Mouse (Mus musculus): ENCODE data around the gene Olfr1000.
A peak's percentile ranks its signal among the peaks of the same experiment; 100 is the strongest.
"Not testable (repeated sequence)": the region's sequence is repeated elsewhere in the genome, so short reads cannot be mapped to it uniquely, and the experiment has no call there.

Gene Olfr1000

DNA sequence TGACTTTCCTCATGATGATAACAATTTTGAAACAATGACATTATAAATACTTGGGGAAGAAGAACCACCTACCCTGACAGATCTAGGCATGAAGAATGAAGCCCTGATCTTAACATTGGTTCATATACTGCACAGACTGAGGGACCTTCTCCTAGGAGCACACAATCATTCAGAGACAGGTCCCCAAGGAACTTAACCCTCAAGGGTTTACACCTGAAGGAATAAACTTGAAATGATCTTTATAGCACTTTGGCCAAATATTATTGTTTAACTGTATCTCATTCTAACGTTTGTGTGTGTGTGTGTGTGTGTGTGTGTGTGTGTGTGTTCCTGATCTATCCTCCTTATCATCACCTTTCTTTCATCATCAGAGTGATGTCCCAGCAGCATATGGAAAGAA lies at the start of gene Olfr1000:
TSS of gene Olfr1000 (minus strand) at position 101 of the 400 bp plus-strand sequence.
- DNase-seq (ENCODE audit: extremely low spot score), result no peak

DNA sequence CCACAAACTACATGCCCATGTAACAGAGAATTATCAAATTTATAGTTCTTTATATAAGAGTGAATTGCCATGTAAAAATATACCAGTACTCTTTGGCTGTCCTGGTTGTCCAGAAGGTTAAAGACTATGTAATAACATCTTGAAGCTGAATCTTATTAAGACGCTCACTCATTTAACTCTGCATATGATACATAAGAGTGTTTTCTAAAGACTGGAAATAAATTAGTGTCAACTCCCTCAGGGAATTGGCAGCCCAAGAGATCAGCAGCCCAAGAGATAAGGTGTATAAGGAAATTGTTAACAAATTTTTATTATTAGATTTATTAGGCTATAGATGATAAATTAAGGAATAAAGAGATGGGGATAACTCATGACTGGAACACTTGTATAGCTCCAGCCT lies 38.9 kb upstream of the Olfr1000 start, which contains the start of gene Olfr1002:
TSS of gene Olfr1002 (minus strand) at position 101 of the 400 bp plus-strand sequence.
- no peak for DNase-seq (ENCODE audit: extremely low spot score)

- DNase-seq (ENCODE audit: extremely low spot score), result not testable (repeated sequence)
Measured at GRCm38 (mm10) chr2:85588648-85589047, 23.1 kb downstream of the Olfr1000 start, which contains the start of gene Olfr998. TSS of gene Olfr998 (plus strand) at chr2:85588948.

DNA sequence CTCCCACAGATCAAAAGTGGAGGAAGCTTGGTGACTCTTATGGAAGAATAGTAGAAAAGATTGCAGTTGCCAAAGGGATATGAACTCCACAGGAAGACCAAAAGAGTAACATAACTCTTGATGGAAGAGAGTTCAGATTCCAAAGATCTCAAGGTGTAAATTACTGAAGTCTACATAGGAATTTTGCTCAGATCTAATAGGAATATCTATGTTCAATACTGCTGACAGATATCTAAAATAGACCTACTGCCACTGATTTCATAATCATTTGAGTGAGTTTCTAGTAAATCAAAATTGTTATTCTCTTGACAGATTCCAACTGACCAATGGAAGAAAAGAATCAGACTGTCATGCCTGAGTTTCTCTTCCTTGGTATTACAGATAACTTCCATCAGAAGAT lies 32.8 kb downstream of the Olfr1000 start, which contains the start of gene Olfr996:
TSS of gene Olfr996 (plus strand) at position 301 of the 400 bp plus-strand sequence.
- no peak for DNase-seq (ENCODE audit: extremely low spot score)

- peak; percentile 34 for DNase-seq (ENCODE audit: extremely low spot score)
Measured at GRCm38 (mm10) chr2:85561187-85561586, 50.5 kb downstream of the Olfr1000 start.

- DNase-seq (ENCODE audit: extremely low spot score), result no peak
Measured at GRCm38 (mm10) chr2:85560226-85560625, 51.5 kb downstream of the Olfr1000 start.
